5 mouse cellular contexts compared by ENCODE assay signal in the genomic region with DNA sequence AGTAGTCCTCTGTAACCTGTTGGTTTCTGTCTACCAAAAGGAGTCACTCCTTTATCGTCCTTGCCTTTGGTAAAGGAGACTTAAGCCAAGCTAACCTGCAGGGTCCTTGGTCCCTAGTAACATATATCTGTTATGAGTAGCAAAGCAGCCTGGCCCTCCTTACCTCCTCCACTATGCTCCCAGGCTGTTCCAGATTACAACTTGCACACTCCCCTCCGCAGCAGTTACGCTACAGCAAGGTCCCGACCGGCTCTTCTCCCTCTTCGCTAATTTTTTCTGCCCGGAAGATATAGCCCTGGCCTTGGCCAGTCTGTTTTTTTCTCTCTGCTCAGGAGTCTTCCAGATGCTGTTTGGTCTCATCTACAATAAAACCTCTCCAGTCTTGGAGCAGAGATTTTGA.
"Had no signal": no experiment of that assay in that cellular context is flagged by ENCODE, and none has a peak within 500 bp of the region (broad histone marks: within the 10 kb centered on the region; RNA-seq: fewer than 3 reads in every experiment).

No protein-coding gene starts in this region.

- H3K36me3 ChIP-seq: liver, embryonic 15.5 days; midbrain, embryonic 13.5 days; neural tube, embryonic 15.5 days had no signal

- H3K9ac ChIP-seq: liver, embryonic 15.5 days; midbrain, embryonic 13.5 days; neural tube, embryonic 15.5 days had no signal

- H3K4me3 ChIP-seq: layer of hippocampus, adult 2 months; liver, embryonic 15.5 days had no signal

- H3K27ac ChIP-seq: layer of hippocampus, adult 2 months; liver, embryonic 15.5 days; midbrain, embryonic 13.5 days; neural tube, embryonic 15.5 days had no signal

- H3K4me2 ChIP-seq: liver, embryonic 11.5 days; liver, embryonic 15.5 days; midbrain, embryonic 13.5 days; neural tube, embryonic 15.5 days had no signal

- H3K27me3 ChIP-seq: liver, embryonic 15.5 days; midbrain, embryonic 13.5 days; neural tube, embryonic 15.5 days had no signal

- H3K9me3 ChIP-seq: liver, embryonic 15.5 days; midbrain, embryonic 13.5 days; neural tube, embryonic 15.5 days had no signal
